Mouse (Mus musculus): ENCODE results near the gene Adgrl4. TPM values are rescaled to one million over a fixed set of nuclear protein-coding genes. Genes with fewer than 3 reads are reported as not detected.

Adgrl4 gene
- polyA plus RNA-seq, 1 experiment = not detected

- Histone ChIP-seq H3K27me3 (ENCODE audit: control insufficient read depth, insufficient read depth, low read length, poor library complexity, severe bottlenecking) (no peaks in the 10 kb centered on the region), H3K9ac (ENCODE audit: low read depth, poor library complexity, severe bottlenecking) (no peak overlapping the region), H3K4me1 (ENCODE audit: control insufficient read depth, insufficient read depth, low read length) (no peaks in the 10 kb centered on the region), H3K9me3 (replicated peaks; ENCODE audit: control insufficient read depth, insufficient read depth, low read length, poor library complexity, severe bottlenecking) (no peaks in the 10 kb centered on the region), H3K27ac (ENCODE audit: insufficient read depth, low read length) (no peak overlapping the region), H3K36me3 (ENCODE audit: control insufficient read depth, insufficient read depth, low read length, poor library complexity, severe bottlenecking) (no peaks in the 10 kb centered on the region), H3K4me3 (ENCODE audit: low read depth, low read length) (no peak overlapping the region)
- TF ChIP-seq POLR2A (IDR thresholded peaks at IDR 0.05; ENCODE audit: insufficient read depth, low read length) (no peak), EP300 (IDR thresholded peaks at IDR 0.05; ENCODE audit: insufficient read depth, low read depth, low read length) (no peak), CTCF (IDR thresholded peaks at IDR 0.05; ENCODE audit: low read depth, low read length) (no peak)
Observed at GRCm38 (mm10) chr3:151431507-151431906, 6.2 kb upstream of the Adgrl4 start.

- H3K4me1 ChIP-seq (ENCODE audit: control insufficient read depth, insufficient read depth, low read length) = no peaks in the 10 kb centered on the region
- H3K27me3 ChIP-seq (ENCODE audit: control insufficient read depth, insufficient read depth, low read length, poor library complexity, severe bottlenecking) = no peaks in the 10 kb centered on the region
- no peaks in the 10 kb centered on the region for H3K36me3 ChIP-seq (ENCODE audit: control insufficient read depth, insufficient read depth, low read length, poor library complexity, severe bottlenecking)
- TF ChIP-seq POLR2A (IDR thresholded peaks at IDR 0.05; ENCODE audit: insufficient read depth, low read length) (no peak), EP300 (IDR thresholded peaks at IDR 0.05; ENCODE audit: insufficient read depth, low read depth, low read length) (no peak), CTCF (IDR thresholded peaks at IDR 0.05; ENCODE audit: low read depth, low read length) (no peak)
- no peak overlapping the region for H3K27ac ChIP-seq (ENCODE audit: insufficient read depth, low read length)
- no peak overlapping the region for H3K4me3 ChIP-seq (ENCODE audit: low read depth, low read length)
- no peak overlapping the region for H3K9ac ChIP-seq (ENCODE audit: low read depth, poor library complexity, severe bottlenecking)
- no peaks in the 10 kb centered on the region for H3K9me3 ChIP-seq (replicated peaks; ENCODE audit: control insufficient read depth, insufficient read depth, low read length, poor library complexity, severe bottlenecking)
Observed at GRCm38 (mm10) chr3:151438364-151438763, 677 bp downstream of the Adgrl4 start.

DNA sequence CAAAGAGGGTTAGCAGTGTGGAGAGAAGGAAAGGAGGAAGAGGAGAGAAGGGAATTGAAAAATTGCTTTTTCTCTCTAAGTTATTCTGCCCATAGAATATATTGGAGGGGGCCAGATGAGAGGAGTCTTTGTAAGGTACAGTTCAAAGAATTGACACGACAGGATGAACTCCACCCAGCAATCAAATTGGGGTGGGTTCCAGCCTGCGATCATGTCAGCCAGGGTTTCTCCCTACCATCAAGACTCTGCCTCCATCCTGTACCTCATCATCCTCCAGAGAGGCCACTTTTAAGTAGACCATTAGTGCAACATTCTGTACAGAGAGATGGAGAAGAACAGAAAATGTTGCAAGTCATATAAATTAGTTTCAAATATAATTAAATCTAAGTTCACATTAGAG is 2.3 kb downstream of the Adgrl4 start:
- H3K36me3 ChIP-seq (ENCODE audit: control insufficient read depth, insufficient read depth, low read length, poor library complexity, severe bottlenecking) = no peaks in the 10 kb centered on the region
- H3K27ac ChIP-seq (ENCODE audit: insufficient read depth, low read length) = no peak overlapping the region
- no peak overlapping the region for H3K9ac ChIP-seq (ENCODE audit: low read depth, poor library complexity, severe bottlenecking)
- no peaks in the 10 kb centered on the region for H3K27me3 ChIP-seq (ENCODE audit: control insufficient read depth, insufficient read depth, low read length, poor library complexity, severe bottlenecking)
- no peak for TF ChIP-seq POLR2A (IDR thresholded peaks at IDR 0.05; ENCODE audit: insufficient read depth, low read length)
- no peak for TF ChIP-seq CTCF (IDR thresholded peaks at IDR 0.05; ENCODE audit: low read depth, low read length)
- TF ChIP-seq EP300 (IDR thresholded peaks at IDR 0.05; ENCODE audit: insufficient read depth, low read depth, low read length) = no peak
- H3K4me3 ChIP-seq (ENCODE audit: low read depth, low read length) = no peak overlapping the region
- no peaks in the 10 kb centered on the region for H3K9me3 ChIP-seq (replicated peaks; ENCODE audit: control insufficient read depth, insufficient read depth, low read length, poor library complexity, severe bottlenecking)
- no peaks in the 10 kb centered on the region for H3K4me1 ChIP-seq (ENCODE audit: control insufficient read depth, insufficient read depth, low read length)

GRCm38 (mm10) chr3:151442026-151442425 is 4.3 kb downstream of the Adgrl4 start:
- H3K4me1 ChIP-seq (ENCODE audit: control insufficient read depth, insufficient read depth, low read length) = no peaks in the 10 kb centered on the region
- TF ChIP-seq POLR2A (IDR thresholded peaks at IDR 0.05; ENCODE audit: insufficient read depth, low read length) (no peak), CTCF (IDR thresholded peaks at IDR 0.05; ENCODE audit: low read depth, low read length) (no peak), EP300 (IDR thresholded peaks at IDR 0.05; ENCODE audit: insufficient read depth, low read depth, low read length) (no peak)
- no peak overlapping the region for H3K27ac ChIP-seq (ENCODE audit: insufficient read depth, low read length)
- H3K4me3 ChIP-seq (ENCODE audit: low read depth, low read length) = no peak overlapping the region
- no peaks in the 10 kb centered on the region for H3K9me3 ChIP-seq (replicated peaks; ENCODE audit: control insufficient read depth, insufficient read depth, low read length, poor library complexity, severe bottlenecking)
- H3K9ac ChIP-seq (ENCODE audit: low read depth, poor library complexity, severe bottlenecking) = no peak overlapping the region
- no peaks in the 10 kb centered on the region for H3K27me3 ChIP-seq (ENCODE audit: control insufficient read depth, insufficient read depth, low read length, poor library complexity, severe bottlenecking)
- H3K36me3 ChIP-seq (ENCODE audit: control insufficient read depth, insufficient read depth, low read length, poor library complexity, severe bottlenecking) = no peaks in the 10 kb centered on the region

- no peak overlapping the region for H3K4me3 ChIP-seq (ENCODE audit: low read depth, low read length)
- no peak overlapping the region for H3K27ac ChIP-seq (ENCODE audit: insufficient read depth, low read length)
- H3K36me3 ChIP-seq (ENCODE audit: control insufficient read depth, insufficient read depth, low read length, poor library complexity, severe bottlenecking) = no peaks in the 10 kb centered on the region
- no peak for TF ChIP-seq EP300 (IDR thresholded peaks at IDR 0.05; ENCODE audit: insufficient read depth, low read depth, low read length)
- TF ChIP-seq CTCF (IDR thresholded peaks at IDR 0.05; ENCODE audit: low read depth, low read length) = no peak
- TF ChIP-seq POLR2A (IDR thresholded peaks at IDR 0.05; ENCODE audit: insufficient read depth, low read length) = no peak
- no peak overlapping the region for H3K9ac ChIP-seq (ENCODE audit: low read depth, poor library complexity, severe bottlenecking)
- no peaks in the 10 kb centered on the region for H3K9me3 ChIP-seq (replicated peaks; ENCODE audit: control insufficient read depth, insufficient read depth, low read length, poor library complexity, severe bottlenecking)
- no peaks in the 10 kb centered on the region for H3K4me1 ChIP-seq (ENCODE audit: control insufficient read depth, insufficient read depth, low read length)
- no peaks in the 10 kb centered on the region for H3K27me3 ChIP-seq (ENCODE audit: control insufficient read depth, insufficient read depth, low read length, poor library complexity, severe bottlenecking)
Observed at GRCm38 (mm10) chr3:151443486-151443885, 5.8 kb downstream of the Adgrl4 start.

- Histone ChIP-seq H3K9me3 (replicated peaks; ENCODE audit: control insufficient read depth, insufficient read depth, low read length, poor library complexity, severe bottlenecking) (no peaks in the 10 kb centered on the region), H3K9ac (ENCODE audit: low read depth, poor library complexity, severe bottlenecking) (no peak overlapping the region), H3K27ac (ENCODE audit: insufficient read depth, low read length) (no peak overlapping the region), H3K27me3 (ENCODE audit: control insufficient read depth, insufficient read depth, low read length, poor library complexity, severe bottlenecking) (no peaks in the 10 kb centered on the region), H3K36me3 (ENCODE audit: control insufficient read depth, insufficient read depth, low read length, poor library complexity, severe bottlenecking) (no peaks in the 10 kb centered on the region), H3K4me1 (ENCODE audit: control insufficient read depth, insufficient read depth, low read length) (no peaks in the 10 kb centered on the region), H3K4me3 (ENCODE audit: low read depth, low read length) (no peak overlapping the region)
- no peak for TF ChIP-seq POLR2A (IDR thresholded peaks at IDR 0.05; ENCODE audit: insufficient read depth, low read length)
- TF ChIP-seq CTCF (IDR thresholded peaks at IDR 0.05; ENCODE audit: low read depth, low read length) = no peak
- TF ChIP-seq EP300 (IDR thresholded peaks at IDR 0.05; ENCODE audit: insufficient read depth, low read depth, low read length) = no peak
Observed at GRCm38 (mm10) chr3:151444284-151444683, 6.6 kb downstream of the Adgrl4 start.
